Mouse (Mus musculus): ENCODE measurements around the gene Hddc2.

The Hddc2 gene

DNA sequence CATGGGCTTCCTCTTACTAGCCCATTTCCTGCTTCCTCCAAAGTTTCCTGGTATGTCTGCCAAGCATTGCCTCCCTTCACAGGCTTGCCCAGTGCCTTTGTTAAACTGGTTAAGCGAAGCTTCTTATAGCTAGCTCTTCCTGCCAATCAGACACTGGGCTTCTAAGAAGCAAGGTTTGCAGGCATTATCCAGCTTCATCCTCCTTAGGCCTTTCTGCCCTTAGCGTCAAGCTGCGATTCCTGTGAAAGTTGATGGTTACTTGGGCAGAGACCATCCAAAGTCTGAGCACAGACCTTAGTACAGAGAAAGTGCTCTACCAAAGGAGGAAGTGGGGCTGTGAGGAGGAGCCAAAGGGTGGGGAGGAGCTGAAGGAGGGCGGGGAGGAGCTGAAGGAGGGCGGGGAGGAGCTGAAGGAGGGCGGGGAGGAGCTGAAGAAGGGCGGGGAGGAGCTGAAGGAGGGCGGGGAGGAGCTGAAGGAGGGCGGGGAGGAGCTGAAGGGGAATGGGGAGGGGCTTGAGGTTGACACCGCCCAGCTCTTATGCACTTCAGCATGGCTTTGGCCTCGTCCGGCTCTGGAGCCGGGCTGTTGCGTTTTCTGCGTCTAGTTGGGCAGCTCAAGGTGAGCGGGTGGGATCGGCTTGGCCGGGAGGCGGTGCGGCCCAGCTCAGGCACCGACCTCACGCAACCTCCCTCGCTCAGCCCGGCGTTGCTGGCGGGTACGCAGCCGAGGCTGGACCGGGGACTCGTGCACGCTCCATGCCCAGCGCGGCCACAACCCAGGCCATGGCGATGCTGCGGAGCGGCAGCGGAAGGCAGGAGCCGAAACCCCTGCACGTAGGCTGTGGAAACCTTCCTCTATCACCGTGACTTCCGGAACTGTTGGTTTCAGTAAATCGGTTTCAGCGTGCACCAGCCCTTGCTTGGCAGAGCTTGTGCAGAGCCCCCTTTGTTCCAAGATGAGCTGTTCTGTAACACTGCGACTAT is at the start of gene Hddc2:
Hddc2 (plus strand) TSS at position 519 of the 984 bp plus-strand sequence.
- peak; percentile 92 for DNase-seq (ENCODE audit: low read depth, low spot score)

GRCm38 (mm10) chr10:31272738-31273137 is 40.4 kb upstream of the Hddc2 start:
- DNase-seq (ENCODE audit: low read depth, low spot score), result no peak

GRCm38 (mm10) chr10:31273171-31273570 is 40.0 kb upstream of the Hddc2 start:
- DNase-seq (ENCODE audit: low read depth, low spot score), result no peak

GRCm38 (mm10) chr10:31287787-31288186 is 25.4 kb upstream of the Hddc2 start:
- no peak for DNase-seq (ENCODE audit: low read depth, low spot score)

DNA sequence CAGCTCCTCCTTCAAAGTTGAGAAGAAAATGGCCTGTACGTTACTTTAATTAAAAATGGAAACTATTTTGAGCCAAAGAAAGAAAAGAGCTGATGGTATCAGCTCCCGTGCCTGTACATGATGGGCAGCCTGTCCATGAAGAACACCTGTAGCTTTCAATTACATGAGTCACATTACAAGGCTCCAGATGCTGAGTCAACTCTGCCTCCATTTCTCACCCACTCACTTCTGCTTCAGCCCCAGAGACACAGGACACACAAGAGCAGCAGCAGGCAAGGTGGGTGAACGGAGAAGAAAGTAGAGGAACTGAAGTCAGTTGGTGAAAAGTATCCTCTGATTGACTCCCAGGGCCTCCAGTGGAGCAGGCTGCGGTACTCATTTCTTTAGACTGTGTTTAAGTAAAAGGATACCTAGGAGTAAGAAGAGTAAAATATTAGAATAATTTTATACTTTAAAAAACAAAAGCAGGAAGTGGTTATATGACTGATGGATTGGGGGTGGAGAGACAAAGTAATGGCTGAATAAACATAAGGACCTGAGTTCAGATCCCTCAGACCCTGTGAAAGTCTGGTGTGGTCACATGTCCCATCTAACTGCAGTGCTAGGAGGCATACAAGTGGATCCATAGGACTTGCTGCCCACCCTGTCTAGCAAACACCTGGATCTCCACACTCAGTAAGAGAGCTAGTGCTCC is 24.3 kb upstream of the Hddc2 start:
- no peak for DNase-seq (ENCODE audit: low read depth, low spot score)

GRCm38 (mm10) chr10:31295705-31296104 is 17.5 kb upstream of the Hddc2 start:
- no peak for DNase-seq (ENCODE audit: low read depth, low spot score)

GRCm38 (mm10) chr10:31296458-31296857 is 16.7 kb upstream of the Hddc2 start:
- DNase-seq (ENCODE audit: low read depth, low spot score), result no peak

DNA sequence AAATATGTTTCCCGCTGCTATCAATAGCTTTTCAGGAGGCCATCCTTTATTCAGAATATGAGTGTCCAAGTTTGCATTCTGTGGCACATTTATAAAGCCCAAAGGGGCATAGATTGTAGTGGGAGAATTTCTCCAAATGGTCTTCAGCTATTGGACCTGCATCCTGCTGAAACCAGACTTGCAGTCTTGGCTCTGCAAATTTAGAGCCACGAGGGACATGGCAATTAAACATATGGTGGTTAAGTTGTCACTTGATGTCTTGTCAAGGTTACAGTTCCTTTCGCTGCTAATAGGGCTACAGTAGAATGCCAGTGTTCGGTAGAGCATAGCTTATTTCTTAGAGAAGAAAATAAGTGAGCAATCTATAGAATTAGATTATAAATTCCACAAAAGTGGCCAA is 16.1 kb upstream of the Hddc2 start:
- DNase-seq (ENCODE audit: low read depth, low spot score), result no peak

GRCm38 (mm10) chr10:31298263-31298662 is 14.9 kb upstream of the Hddc2 start:
- no peak for DNase-seq (ENCODE audit: low read depth, low spot score)

DNA sequence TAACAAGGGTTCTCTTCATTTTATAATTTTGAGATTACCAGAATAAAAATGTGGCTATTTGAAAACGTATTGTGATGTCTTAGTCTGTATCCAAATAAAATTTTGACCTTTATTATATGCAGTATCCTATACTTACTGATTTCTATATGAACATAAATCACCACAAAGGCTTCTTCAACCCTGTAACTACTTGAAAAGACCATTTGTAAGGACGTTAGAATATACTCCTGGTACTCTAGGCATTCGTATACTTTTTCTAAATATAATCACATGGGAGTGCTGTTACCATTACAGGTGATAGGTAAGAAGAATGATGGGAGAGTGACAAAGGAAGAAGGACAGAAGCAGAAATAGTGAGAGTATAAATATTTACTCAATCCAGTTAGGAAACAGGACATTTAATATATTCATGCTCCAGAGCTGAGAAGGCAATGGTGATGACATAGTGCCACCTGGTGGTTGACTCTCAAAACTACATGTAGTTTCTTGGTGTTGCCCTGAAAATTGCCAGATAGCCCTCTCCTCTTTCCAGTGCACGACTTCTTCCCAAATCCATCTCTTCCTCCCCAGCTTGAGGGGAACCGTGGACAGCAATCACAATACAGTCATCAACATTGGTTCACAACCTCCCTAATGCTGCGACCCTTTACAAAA is 14.1 kb upstream of the Hddc2 start:
- peak; percentile 73 for DNase-seq (ENCODE audit: low read depth, low spot score)

GRCm38 (mm10) chr10:31300292-31300691 is 12.9 kb upstream of the Hddc2 start:
- no peak for DNase-seq (ENCODE audit: low read depth, low spot score)

DNA sequence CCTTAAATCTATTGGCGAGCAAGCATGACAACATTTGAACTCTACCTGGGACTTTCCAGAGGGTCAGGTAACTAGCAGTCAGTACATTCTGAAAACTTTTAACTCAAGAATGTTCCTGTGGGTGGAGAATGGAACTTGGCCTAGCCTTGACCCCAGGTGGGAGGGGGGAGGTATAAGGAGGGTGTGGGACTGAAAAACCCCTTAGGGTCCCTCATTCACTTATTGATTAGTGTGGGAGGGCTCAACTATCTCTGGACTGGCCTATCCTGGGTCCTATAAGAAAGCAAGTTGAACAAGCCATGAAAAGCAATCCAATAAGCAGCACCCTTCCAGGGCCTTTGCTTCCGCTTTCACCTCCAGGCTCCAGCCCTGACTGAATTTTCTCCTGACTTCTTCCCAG is 9.7 kb upstream of the Hddc2 start:
- no peak for DNase-seq (ENCODE audit: low read depth, low spot score)

DNA sequence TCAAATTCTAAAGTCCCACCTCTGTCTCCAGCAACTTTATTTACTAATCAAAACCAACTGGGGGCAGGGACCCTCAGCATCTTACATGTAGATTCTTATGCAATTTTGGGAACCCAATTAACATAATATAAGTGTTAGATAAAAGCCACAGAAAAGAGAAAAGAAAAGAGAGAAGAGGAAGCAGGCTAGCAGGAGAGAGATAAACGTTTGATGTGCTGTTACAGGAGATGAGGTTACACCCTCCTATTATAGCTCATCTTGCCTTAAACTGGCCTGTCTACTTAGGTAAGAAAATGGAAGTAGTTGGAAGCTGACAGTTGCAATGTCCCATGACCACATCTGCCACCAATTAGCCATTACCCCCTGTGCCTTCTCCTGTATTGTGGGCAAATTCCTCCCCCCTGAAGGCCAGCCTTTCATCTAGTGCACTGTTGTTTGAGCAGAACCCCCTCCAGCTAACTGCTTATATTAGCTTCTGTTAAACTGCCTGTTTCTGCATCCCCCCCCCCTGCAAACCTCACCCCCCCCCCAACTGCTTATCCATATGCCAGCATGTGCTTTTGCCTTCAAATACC is 6.1 kb upstream of the Hddc2 start:
- DNase-seq (ENCODE audit: low read depth, low spot score), result no peak

DNA sequence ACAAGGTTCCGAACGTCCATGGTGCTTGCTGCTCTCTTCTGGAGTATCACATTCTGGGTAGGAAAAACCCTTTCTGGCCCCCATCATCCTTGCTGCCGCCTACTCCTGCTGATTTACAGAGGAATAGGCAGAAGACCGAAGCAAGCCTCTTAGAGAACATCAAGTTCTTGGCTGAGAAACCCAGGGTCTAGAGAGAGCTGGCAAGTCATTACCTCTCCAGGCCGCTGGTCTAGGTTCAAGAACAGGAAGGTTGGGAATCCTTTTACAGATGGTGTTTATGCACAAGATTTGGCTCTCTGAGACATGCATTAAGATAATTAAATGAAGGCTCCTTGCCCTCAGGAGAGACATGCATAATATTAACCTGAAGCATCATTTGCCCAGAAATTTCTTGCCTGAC is 5.3 kb downstream of the Hddc2 start:
- DNase-seq (ENCODE audit: low read depth, low spot score), result no peak

DNA sequence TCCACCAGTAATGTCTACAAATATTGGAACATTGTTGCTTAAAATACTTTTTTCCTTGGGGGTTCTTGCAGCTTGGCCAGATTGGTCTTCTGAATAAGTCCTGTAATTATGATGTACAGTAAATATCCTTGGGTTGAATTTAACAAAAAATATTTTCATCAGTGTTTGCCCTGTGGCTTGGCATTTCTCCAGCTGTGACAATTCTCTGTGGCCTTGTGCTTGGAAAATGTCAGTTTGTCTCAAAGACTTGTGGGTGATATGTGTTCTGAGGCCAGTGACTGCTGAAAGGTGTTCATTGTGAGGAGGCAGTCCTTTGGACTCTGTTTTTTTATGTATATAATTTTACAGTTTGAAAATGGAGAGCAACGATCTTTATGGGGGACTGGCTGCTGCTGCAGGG is 16.3 kb downstream of the Hddc2 start:
- DNase-seq (ENCODE audit: low read depth, low spot score), result no peak

- no peak for DNase-seq (ENCODE audit: low read depth, low spot score)
Measured at GRCm38 (mm10) chr10:31330286-31330962, 17.2 kb downstream of the Hddc2 start.

DNA sequence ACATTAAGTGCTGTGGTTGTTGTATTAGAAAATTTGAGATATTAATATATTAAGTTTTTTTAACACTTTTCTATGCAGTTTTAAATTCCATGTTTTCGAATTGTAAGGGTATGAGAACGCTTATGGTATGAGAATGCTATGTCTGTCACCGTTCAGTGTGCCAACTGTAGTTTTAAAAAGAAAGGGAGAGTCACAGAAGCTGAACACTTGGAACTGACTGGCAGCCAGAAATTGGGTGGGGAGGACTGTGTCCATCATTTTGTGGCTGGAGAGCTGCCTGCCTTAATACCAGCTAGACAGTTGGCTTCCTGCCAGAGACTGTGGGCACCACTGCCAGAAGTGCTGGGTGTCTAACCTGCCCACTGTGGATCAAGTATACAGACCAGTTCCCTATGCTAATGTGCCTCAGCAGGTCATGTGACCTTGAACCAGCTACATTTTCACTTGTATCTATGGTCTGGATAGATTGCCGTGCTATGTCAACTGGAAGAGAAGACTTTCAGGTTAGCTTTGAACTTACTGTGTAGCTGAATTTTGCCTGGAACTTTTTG is 18.1 kb downstream of the Hddc2 start:
- DNase-seq (ENCODE audit: low read depth, low spot score), result no peak

- DNase-seq (ENCODE audit: low read depth, low spot score), result no peak
Measured at GRCm38 (mm10) chr10:31336432-31336831, 23.2 kb downstream of the Hddc2 start.

DNA sequence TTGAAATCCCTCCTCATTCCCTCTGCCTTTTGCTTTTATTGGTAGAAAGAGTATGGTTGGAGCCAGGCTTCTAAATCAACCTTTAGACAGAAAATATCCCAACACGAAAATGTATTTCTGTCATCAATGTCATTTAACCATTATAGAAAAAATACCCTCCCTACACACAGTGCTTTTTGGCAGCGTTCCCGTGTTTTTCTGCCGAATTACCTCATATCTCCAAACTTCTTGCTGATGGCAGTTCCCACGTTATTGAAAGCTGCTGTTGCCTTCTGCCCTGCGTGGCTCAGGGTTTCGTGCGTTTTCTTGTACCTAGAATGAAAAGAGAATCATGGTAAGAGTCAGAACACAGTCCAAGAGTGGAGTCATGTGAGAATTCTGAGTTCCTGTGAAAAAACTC is 33.2 kb downstream of the Hddc2 start:
- no peak for DNase-seq (ENCODE audit: low read depth, low spot score)

GRCm38 (mm10) chr10:31351056-31351455 is 37.9 kb downstream of the Hddc2 start:
- no peak for DNase-seq (ENCODE audit: low read depth, low spot score)

DNA sequence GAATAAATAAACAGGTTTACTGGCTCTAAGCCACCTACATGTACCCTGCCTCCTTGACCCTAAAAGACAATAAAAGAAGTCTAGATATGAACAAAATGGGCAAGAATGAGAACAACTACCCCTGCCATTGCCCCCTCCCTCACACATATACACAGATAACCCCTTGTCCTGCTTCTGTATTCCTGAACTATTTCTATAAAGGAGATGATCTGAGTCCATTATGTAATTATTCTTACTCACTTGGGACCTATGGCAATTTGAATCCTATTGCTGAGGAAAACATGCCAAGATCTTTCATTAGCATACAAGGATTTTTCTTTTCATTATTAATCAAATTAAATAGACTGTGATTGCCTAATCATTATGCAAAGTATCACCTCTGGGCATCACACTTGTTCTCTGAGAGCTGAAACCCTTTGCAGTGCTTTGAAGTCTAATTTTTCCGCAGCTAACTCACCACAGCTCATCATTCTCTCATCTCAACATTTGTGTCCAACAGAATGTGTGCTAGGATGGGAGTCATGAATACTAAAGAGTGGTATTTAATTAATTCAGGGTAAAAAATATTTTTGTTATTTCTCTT is 39.8 kb downstream of the Hddc2 start:
- DNase-seq (ENCODE audit: low read depth, low spot score), result no peak
